Mouse (Mus musculus) kidney, postnatal 0 days (tissue): ENCODE data around the gene Utrn. TPM values are rescaled to one million over a fixed set of nuclear protein-coding genes. Genes with fewer than 3 reads are reported as not detected.

Experiments
- ATAC-seq: fragments of 200-750 bp; cut with Nextera tagmentation; replicated peaks from 2 replicates; pipeline ENCODE4 v1.8.0; 2017; ENCODE audit warnings: low read depth, moderate number of reproducible peaks, moderate TSS enrichment, moderate library complexity; ENCODE audit not compliant: low FRiP score
- DNase-seq: peaks from one replicate; pipeline ENCODE4 v3.0.0-alpha.2; 2016; ENCODE audit warnings: low spot score
- H3K27ac ChIP-seq: fragments of 300-500 bp; sonication (generic); 2 replicates; pipeline ENCODE4 v1.5.1; 2014; ENCODE audit warnings: mild to moderate bottlenecking
- H3K27me3 ChIP-seq: fragments of 300-500 bp; sonication (generic); 2 replicates; pipeline ENCODE4 v1.6.1; 2014; ENCODE audit warnings: low read length, mixed read lengths; ENCODE audit not compliant: insufficient read depth
- H3K36me3 ChIP-seq: fragments of 300-500 bp; sonication (generic); 2 replicates; pipeline ENCODE4 v1.6.1; 2014; ENCODE audit warnings: low read length, mixed read lengths; ENCODE audit not compliant: insufficient read depth
- H3K4me1 ChIP-seq: fragments of 300-500 bp; sonication (generic); replicated peaks from 2 replicates; pipeline ENCODE4 v1.6.1; 2014; ENCODE audit warnings: antibody characterized with exemption, low read length, mixed read lengths; ENCODE audit not compliant: insufficient read depth
- H3K4me2 ChIP-seq: fragments of 300-500 bp; sonication (generic); 2 replicates; pipeline ENCODE4 v1.6.1; 2014; ENCODE audit warnings: mild to moderate bottlenecking, low read length, moderate library complexity, mixed read lengths
- H3K4me3 ChIP-seq: fragments of 300-500 bp; sonication (generic); replicated peaks from 2 replicates; pipeline ENCODE4 v1.5.1; 2014; ENCODE audit warnings: low read depth, low read length
- H3K9ac ChIP-seq: fragments of 300-500 bp; sonication (generic); 2 replicates; pipeline ENCODE4 v1.6.1; 2014; ENCODE audit warnings: low read depth, low read length
- H3K9me3 ChIP-seq: fragments of 300-500 bp; sonication (generic); replicated peaks from 2 replicates; pipeline ENCODE4 v1.6.1; 2016; ENCODE audit warnings: low read length, inconsistent platforms, mixed read lengths
- CTCF ChIP-seq: IDR thresholded peaks from 2 replicates; pipeline ENCODE4 v1.5.1; 2016; ENCODE audit warnings: antibody characterized with exemption, low read depth, mild to moderate bottlenecking, moderate library complexity
- WGBS: fragments of 180-500 bp; shearing (Covaris S2); extraction: QIAGEN DNeasy Blood & Tissue Kit; methylation state at CpG from one replicate; pipeline ENCODE4 v1.1.7; 2014; 5-methylcytosine and 5-hydroxymethylcytosine counted together
- polyA plus RNA-seq: library from polyadenylated mRNA; unstranded; fragments of >200 nt; fragmentation: Nextera tagmentation; extraction: Ambion mirVana; gene quantifications from 2 replicates; pipeline ENCODE4 v1.2.1, GENCODE M21; 2015

Utrn gene
- polyA plus RNA-seq, 1 experiment from 2014 or later = 59.0 TPM

GRCm38 (mm10) chr10:12729033-12729432 lies 140.1 kb downstream of the Utrn start:
- DNase-seq = peak; percentile 47
- ATAC-seq = no peak
- no peak for TF ChIP-seq CTCF
- WGBS = 32% methylated on average over 5 of the region's 5 CpGs
- Histone ChIP-seq H3K27ac (no peak overlapping the region), H3K9ac (no peak overlapping the region), H3K36me3 (peaks cover 19% of the 10 kb centered on the region), H3K4me1 (0 out of 2 replicates have a peak, but pooled peaks cover 8% of the 10 kb centered on the region), H3K4me2 (no peak overlapping the region), H3K27me3 (no peaks in the 10 kb centered on the region), H3K9me3 (no peaks in the 10 kb centered on the region), H3K4me3 (no peak overlapping the region)

- no peaks in the 10 kb centered on the region for H3K27me3 ChIP-seq
- no peaks in the 10 kb centered on the region for H3K9me3 ChIP-seq
- no peak for TF ChIP-seq CTCF
- 0 out of 2 replicates have a peak, but pooled peaks cover 8% of the 10 kb centered on the region for H3K4me1 ChIP-seq
- 90% methylated on average over 3 of the region's 3 CpGs for WGBS
- no peak overlapping the region for H3K9ac ChIP-seq
- DNase-seq (no peak), ATAC-seq (no peak)
- H3K27ac ChIP-seq = no peak overlapping the region
- no peak overlapping the region for H3K4me2 ChIP-seq
- peaks cover 14% of the 10 kb centered on the region for H3K36me3 ChIP-seq
- H3K4me3 ChIP-seq = no peak overlapping the region
These were observed 141.3 kb downstream of the Utrn start for GRCm38 (mm10) chr10:12727881-12728280.

GRCm38 (mm10) chr10:12726041-12726608 lies 143.0 kb downstream of the Utrn start:
- 54% methylated on average over 13 of the region's 13 CpGs for WGBS
- H3K4me1 ChIP-seq = 0 out of 2 replicates have a peak, but pooled peaks cover 11% of the 10 kb centered on the region
- H3K9ac ChIP-seq = no peak overlapping the region
- H3K27me3 ChIP-seq = no peaks in the 10 kb centered on the region
- no peak overlapping the region for H3K4me2 ChIP-seq
- ATAC-seq (peak; percentile 86), DNase-seq (peak; percentile 36)
- TF ChIP-seq CTCF = no peak
- H3K4me3 ChIP-seq = no peak overlapping the region
- H3K36me3 ChIP-seq = peaks cover 13% of the 10 kb centered on the region
- no peak overlapping the region for H3K27ac ChIP-seq
- H3K9me3 ChIP-seq = no peaks in the 10 kb centered on the region

GRCm38 (mm10) chr10:12724247-12725001 lies 144.7 kb downstream of the Utrn start:
- Histone ChIP-seq H3K9me3 (no peaks in the 10 kb centered on the region), H3K9ac (no peak overlapping the region), H3K27me3 (no peaks in the 10 kb centered on the region), H3K36me3 (peaks cover 18% of the 10 kb centered on the region), H3K27ac (no peak overlapping the region), H3K4me3 (no peak overlapping the region), H3K4me1 (0 out of 2 replicates have a peak, but pooled peaks cover 7% of the 10 kb centered on the region), H3K4me2 (no peak overlapping the region)
- DNase-seq (peak; percentile 53), ATAC-seq (no peak)
- 50% methylated on average over 14 of the region's 14 CpGs for WGBS
- TF ChIP-seq CTCF = no peak

- DNase-seq (no peak), ATAC-seq (no peak)
- Histone ChIP-seq H3K9me3 (no peaks in the 10 kb centered on the region), H3K27ac (no peak overlapping the region), H3K4me3 (no peak overlapping the region), H3K4me2 (no peak overlapping the region), H3K4me1 (0 out of 2 replicates have a peak, but pooled peaks cover 2% of the 10 kb centered on the region), H3K9ac (no peak overlapping the region), H3K27me3 (no peaks in the 10 kb centered on the region), H3K36me3 (peaks cover 23% of the 10 kb centered on the region; the same call in 1 of the 2 replicates)
- no peak for TF ChIP-seq CTCF
- WGBS = 65% methylated on average over 3 of the region's 3 CpGs
These were observed 145.9 kb downstream of the Utrn start for GRCm38 (mm10) chr10:12723269-12723668.

- no peak overlapping the region for H3K4me3 ChIP-seq
- WGBS = 89% methylated on average over 2 of the region's 2 CpGs
- H3K4me1 ChIP-seq = 0 out of 2 replicates have a peak, but pooled peaks cover 2% of the 10 kb centered on the region
- H3K4me2 ChIP-seq = no peak overlapping the region
- peak overlapping the region; percentile 77 for H3K27ac ChIP-seq
- H3K36me3 ChIP-seq = peaks cover 23% of the 10 kb centered on the region
- DNase-seq = peak; percentile 34
- no peak overlapping the region for H3K9ac ChIP-seq
- no peaks in the 10 kb centered on the region for H3K27me3 ChIP-seq
- H3K9me3 ChIP-seq = no peaks in the 10 kb centered on the region
- peak; percentile 83 for ATAC-seq
- TF ChIP-seq CTCF = no peak
These were observed 147.1 kb downstream of the Utrn start for GRCm38 (mm10) chr10:12722111-12722510.
